Mouse (Mus musculus) CH12.LX (cell line): ENCODE results near the gene Nim1k.

ENCODE experiments used
- CTCF ChIP-seq, 2 experiments: IDR thresholded peaks in 1 of 2; conservative IDR thresholded peaks in 1 of 2; 2 replicates each; pipeline ENCODE4 v1.5.1; 2011 to 2012; ENCODE audit warnings: low read depth in 2 of 2, low read length in 2 of 2, improper control_type of control experiment in 1 of 2, inconsistent platforms in 1 of 2, mild to moderate bottlenecking in 1 of 2, moderate library complexity in 1 of 2
- EP300 ChIP-seq: IDR thresholded peaks from 2 replicates; pipeline ENCODE4 v1.6.1; 2011; ENCODE audit warnings: low read length, improper control_type of control experiment
- HCFC1 ChIP-seq: IDR thresholded peaks from 2 replicates; pipeline ENCODE4 v1.6.1; 2012; ENCODE audit warnings: low read depth, mild to moderate bottlenecking, inconsistent platforms, low read length, improper control_type of control experiment
- JUND ChIP-seq: conservative IDR thresholded peaks from 2 replicates; pipeline ENCODE4 v1.6.1; 2011; ENCODE audit warnings: low read depth, low read length, improper control_type of control experiment
- KAT2A ChIP-seq: IDR thresholded peaks from 2 replicates; pipeline ENCODE4 v1.6.1; 2012; ENCODE audit warnings: low read length, improper control_type of control experiment, inconsistent platforms; ENCODE audit not compliant: insufficient replicate concordance

GRCm38 (mm10) chr13:119756831-119757230, 1.1 kb upstream of the Nim1k start:
- TF ChIP-seq CTCF (conservative IDR thresholded peaks at IDR 0.05 in 1 of 2, IDR thresholded peaks at IDR 0.05 in 1 of 2; ENCODE audit: low read depth in 2 of 2, low read length in 2 of 2) = no peak
- no peak for TF ChIP-seq EP300
- no peak for TF ChIP-seq KAT2A
- TF ChIP-seq JUND = no peak
- no peak for TF ChIP-seq HCFC1
